Mouse (Mus musculus) mesoderm, embryonic 11.5 days (tissue): ENCODE measurements at regions not wholly inside any gene's neighbourhood (a gene's known extent, or its start where the extent isn't known, plus 50 kb on each side); places are given as distances from the start of the nearest gene placed in this dataset.

ENCODE experiments used
- DNase-seq: peaks from one replicate; pipeline ENCODE4 v3.0.0-alpha.2; 2012; ENCODE audit warnings: low read depth, low spot score

DNA sequence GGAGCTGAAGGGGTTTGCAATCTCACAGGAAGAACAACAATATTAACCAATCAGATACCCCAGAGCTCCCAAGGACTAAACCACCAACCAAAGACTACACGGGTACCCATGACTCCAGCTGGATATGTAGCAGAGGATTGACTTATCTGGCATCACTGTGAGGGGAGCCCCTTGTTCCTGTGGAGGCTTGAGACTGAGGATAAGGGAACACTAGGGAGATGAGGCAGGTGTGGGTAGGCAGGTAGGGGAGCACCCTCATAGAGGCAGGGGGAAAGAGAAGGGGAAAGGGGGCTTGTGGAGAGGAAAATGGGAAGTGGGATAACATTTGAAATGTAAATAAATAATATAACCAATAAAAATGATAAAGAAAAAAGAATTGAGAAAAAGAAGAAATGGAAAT, 134.8 kb downstream of the G6pd2 start:
- DNase-seq, result no peak

DNA sequence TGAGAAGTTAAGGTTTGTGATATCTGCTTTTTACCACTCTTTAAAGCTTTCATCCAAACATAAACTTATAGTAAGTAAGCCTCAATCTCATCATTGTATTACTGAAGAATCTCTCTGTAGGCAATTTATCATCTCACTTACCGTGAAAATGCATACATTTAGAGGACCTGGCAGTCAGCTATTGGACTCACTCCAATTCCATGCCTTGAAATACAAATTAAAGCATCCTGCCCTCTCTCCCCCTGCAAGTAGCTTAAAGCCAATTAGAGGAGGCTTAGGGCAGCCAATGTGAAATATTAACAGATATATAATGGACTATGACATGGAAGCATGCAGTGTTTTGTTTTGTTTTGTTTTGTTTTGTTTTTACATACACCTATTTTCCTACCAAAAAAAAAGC, 176.6 kb downstream of the G6pd2 start:
- no peak for DNase-seq

DNA sequence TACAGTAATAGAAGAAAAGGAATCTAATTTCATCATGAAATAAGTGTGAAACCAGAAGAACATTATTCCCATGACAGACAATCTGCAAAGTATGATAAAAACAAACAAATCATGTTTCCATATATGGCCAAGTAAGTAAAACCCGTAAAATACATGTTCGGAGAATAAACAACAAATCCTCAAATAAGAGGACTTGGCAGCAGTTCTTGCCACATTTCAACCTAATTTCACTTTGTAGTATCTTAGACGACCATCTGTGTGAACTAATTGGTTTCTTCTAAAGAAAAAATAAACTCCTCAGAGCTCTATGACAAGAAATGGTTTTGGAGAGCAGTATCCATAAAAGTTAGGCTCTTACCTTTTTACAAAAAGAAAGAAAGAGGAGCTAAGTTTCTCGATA, 210.9 kb downstream of the G6pd2 start:
- no peak for DNase-seq

DNA sequence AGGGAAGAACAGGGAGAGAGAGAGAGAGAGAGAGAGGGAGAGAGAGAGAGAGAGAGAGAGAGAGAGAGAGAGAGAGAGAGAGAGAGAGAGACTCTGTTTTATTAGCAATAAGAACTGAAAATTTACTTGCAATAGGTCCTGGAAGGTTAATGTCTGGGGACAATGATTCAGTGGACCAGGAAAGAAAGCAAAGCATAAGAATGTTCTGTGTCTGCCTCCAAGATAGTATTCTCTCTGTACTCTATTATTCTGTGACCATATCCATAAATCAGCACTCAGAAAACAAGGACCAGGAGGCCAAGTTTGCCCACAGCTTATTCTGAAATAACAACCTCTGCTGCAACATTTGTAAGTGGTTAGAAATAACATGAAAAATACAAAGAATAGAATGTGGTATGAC, 211.6 kb downstream of the G6pd2 start:
- peak; percentile 2 for DNase-seq

DNA sequence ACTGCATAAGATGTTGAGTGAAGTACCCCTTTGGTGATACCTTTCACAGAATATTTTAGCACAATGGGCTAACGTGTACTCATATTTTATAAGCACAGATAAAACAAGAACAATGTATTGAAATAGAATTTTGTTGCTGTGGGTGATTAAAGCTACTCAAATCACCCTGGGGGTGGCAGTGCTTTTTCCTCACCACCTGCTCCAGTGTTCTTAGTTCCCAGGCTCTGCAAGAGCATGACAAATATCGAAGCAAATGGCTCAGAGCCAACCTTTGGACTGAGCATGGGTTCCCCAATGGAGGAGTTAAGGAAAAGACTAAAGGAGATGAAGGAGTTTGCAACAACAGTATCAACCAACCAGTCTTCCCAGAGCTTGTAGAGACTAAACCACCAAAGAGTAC, 232.9 kb downstream of the G6pd2 start:
- DNase-seq, result no peak

DNA sequence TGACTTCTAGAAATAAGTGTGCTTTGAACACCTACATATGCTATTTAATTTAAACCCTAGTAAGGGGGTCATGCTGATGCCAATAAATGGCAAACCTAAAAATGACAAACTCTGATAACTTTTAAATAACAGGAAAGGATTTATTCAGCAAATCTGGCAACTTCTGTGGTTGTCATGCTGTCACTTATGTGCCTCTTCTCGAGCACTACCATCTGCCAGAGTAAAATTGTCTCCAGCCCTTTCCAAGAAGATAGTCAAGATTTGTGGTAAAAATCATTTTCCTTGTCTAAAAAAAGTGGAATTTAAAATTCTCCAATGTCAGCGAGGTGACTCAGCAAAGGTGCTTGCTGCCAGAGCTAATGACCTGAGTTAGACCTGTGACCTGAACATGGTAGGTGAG, 235.1 kb downstream of the G6pd2 start:
- DNase-seq, result no peak

DNA sequence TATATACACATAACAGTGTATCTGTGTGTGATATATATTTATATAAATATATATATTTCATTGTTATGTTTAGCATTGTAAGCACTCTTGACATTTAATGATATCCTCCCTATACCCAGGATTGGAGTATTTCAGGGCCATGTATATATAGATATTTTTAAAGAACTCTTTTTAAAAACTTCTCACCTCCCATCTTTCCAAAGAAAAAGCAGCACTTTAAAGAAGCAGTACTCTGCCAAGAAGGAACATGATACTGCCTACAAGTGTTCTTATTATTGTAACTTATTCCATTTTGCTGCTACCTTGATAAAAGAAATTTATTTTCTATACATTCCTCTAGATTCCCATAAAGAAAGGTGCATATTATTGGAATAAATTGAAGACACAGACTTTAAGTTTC, 270.4 kb downstream of the G6pd2 start:
- DNase-seq, result no peak

DNA sequence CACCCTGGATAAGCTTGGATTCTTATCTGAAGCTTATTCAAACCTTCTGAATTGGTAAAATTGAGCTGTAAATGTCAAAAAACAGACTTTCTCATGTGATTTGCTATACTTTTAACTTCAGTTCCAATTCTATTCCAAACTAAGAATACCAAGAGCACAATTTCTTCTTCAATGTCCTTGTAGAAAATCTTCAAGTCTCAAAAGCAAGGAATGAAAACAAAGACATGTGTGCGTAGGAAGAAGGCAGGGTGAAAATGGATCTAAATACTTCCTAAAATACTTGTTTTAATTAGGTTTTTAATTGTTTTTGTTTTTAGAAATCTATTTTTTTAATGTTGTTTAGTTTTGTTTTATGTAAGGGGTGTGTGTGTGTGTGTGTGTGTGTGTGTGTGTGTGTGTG, 280.9 kb downstream of the G6pd2 start:
- no peak for DNase-seq

DNA sequence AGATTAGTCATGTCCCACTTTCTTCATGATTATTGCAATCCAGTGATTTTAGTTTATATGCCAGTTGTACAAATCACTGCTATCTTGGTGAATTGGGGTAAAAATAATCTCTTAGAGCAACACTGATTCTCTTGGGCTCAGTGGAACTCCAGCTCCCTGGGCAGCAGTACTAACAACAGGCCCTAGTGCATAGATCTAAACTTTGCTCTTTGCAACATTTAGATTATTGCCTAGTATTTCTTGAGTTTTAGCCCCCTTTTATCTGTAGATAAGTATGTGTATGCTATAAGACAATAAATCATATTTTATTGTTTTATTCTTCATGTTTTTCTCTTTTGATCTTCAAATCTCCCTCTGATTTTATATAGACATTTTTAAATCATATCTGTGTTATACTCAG, 287.4 kb downstream of the G6pd2 start:
- no peak for DNase-seq

DNA sequence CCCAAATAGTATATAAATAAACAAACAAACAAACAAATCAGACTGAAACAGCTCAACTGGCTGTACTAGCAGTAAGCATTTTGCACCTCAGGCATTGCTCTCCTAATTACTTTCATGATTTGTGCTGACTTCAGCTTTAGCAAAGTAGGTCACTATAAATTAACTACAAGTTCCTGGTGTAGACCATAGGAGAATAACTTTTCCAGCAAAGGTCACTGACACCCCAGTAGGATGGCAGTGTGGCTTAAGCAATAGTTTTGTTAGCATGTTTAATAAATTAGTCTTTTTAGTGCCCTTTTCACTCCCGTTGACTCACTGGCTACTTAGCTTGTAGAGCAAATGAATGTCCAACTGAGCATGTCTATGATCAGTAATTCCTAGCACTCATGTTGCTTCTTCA, 304.6 kb downstream of the G6pd2 start:
- no peak for DNase-seq

DNA sequence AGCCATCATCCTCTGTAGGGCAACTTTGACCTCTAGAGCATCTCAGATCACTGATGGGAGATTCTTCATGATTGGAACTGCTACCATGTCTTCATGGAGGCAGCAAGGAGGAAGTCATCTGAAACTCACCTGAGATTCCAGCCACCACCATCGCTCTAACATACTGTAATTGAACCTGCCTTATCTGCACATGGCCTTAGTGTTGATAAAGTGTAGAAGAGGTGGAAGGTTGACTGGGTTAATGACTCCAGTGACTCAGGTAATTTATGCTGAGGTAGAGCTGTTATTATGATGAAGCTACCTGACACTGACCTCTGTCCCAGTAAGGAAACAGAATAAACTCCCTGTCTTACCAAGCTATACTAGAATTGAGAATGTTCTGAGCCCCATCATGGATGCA, 305.0 kb downstream of the G6pd2 start:
- DNase-seq, result no peak

DNA sequence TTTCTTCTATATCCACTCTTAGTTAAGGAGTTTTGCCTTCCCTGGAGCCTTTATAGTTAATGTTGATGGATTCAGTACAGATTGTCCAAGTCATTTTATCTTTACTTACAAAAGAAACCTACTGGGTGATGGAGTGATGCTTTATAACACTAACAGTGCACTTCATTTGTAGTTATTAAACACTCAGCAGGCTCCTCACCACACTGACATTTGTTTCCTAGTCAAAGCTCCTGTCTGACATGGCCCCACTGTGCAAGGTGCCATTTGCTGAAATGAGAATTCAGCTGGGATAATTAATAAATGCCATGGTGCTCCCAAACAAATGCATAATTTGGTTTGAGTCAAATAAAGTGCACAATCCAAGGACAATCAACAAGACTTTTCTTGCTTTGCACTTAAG, 336.6 kb downstream of the G6pd2 start:
- no peak for DNase-seq

DNA sequence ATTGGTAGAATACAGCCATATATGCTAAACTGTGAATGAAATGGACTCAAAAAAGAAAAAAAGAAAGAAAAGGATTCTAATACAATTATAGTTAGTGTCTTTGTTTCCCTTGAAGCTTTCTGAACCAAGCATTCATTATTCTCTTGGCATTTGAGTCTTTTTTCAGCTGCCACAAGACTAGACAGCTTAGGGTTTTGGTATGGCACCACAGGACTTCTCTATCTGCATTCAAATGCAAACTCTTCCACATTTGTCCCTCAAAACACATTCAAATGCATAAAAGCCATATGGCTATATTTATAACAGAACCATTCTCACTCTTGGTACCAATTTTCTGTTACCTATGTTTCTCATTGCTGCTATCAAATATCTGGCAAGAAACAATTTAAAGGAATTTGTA, 338.8 kb downstream of the G6pd2 start:
- DNase-seq, result no peak

DNA sequence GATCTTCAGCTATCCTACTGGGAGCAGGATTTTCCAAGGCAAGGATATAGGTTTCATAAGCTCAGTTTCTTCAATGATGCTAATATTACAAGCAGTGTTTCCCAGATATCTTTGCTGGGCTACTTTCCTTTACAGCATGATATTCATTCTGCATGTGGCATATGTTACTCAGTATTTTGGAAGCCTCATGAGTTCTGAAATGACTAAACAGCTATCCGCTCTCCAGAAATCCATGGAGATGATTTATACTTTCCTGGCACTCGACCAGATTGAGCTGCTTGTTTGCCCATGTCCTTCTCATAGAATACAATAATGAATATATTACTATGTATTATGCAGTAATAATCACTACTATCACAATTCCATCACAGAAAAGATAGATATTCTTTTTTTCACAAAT, 351.9 kb downstream of the G6pd2 start:
- no peak for DNase-seq

DNA sequence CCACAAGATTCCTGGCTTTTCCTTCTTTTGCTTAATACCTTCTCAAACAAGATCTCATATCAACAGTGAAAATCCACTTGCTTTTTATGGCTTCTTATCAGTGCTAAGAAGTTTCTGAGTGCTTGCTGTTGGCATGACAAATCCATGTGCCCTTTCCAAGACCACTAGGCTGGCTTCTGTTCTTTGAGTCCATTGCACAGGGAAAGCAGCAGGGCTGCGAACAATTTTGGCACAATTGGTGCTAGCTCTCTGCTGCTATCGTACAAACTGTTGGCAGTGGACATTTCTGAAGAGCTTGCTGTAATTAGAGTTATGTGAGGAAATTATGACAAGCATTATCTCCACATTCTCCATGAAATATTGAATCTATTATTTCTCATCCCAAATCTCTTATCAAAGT, 383.5 kb downstream of the G6pd2 start:
- DNase-seq, result no peak

DNA sequence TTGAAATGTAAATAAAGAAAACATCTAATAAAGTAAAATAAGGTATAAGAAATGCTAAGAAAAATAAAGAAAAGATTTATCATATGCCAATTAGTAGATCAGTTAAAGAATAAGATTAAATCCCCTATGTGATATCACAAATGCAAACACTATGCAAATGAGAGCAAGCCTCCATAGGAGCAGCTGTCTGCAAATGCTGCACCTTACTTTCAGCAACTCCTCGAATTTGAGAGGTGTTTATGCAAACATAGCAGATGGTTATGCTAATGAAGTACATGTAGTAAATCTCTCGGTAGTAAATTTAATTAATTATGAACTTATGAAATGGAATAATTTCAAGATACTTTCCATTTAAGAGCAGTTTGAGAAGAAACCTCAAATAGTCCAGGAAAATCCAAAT, 396.8 kb downstream of the G6pd2 start:
- no peak for DNase-seq
